Mouse (Mus musculus) ovary, postnatal 36 days (tissue): ENCODE measurements around the gene Abhd13.

Experiments used
- DNase-seq: peaks from one replicate; pipeline ENCODE4 v3.0.0; 2022; ENCODE audit warnings: low spot score, mixed read lengths

Gene Abhd13

GRCm38 (mm10) chr8:10016252-10016651 lies 38.7 kb downstream of the Abhd13 start:
- DNase-seq = no peak

GRCm38 (mm10) chr8:10017231-10017630 lies 39.7 kb downstream of the Abhd13 start:
- DNase-seq = no peak

GRCm38 (mm10) chr8:10030320-10031060 lies 53.0 kb downstream of the Abhd13 start:
- no peak for DNase-seq

GRCm38 (mm10) chr8:10031177-10031576 lies 53.7 kb downstream of the Abhd13 start:
- no peak for DNase-seq

GRCm38 (mm10) chr8:10040866-10041265 lies 63.4 kb downstream of the Abhd13 start:
- DNase-seq = no peak
